ENCODE assay signal across 19 mouse cellular contexts in genomic region chr3:152065806-152066205, GRCm38 (mm10).
DNase-seq lines count a peak whose midpoint lies in the region; ATAC-seq lines count a peak whose summit lies in the region.
"Had no signal": no experiment of that assay in that cellular context is flagged by ENCODE, and none has a peak within 500 bp of the region (broad histone marks: within the 10 kb centered on the region; RNA-seq: fewer than 3 reads in every experiment).

No protein-coding gene starts in this region.

- no peaks in the 10 kb centered on the region for H3K9me3 ChIP-seq in midbrain, embryonic 13.5 days
- H3K9me3 ChIP-seq in midbrain, embryonic 10.5 days (replicated peaks) = no peaks in the 10 kb centered on the region
- H3K9me3 ChIP-seq: embryonic facial prominence, embryonic 12.5 days; forebrain, embryonic 15.5 days; hindbrain, embryonic 13.5 days had no signal

- peak; percentile 72 for DNase-seq in heart, adult 11 months
- no peak for DNase-seq in heart, postnatal 10 days
- peak; percentile 40 for DNase-seq in left cerebral cortex, postnatal 4 days
- no peak for DNase-seq in left cerebral cortex, adult 18-20 months (ENCODE audit: low spot score in 2 of 2)
- no peak for DNase-seq in midbrain, embryonic 10.5 days (ENCODE audit: low spot score)
- DNase-seq: adrenal gland, postnatal 14 days; cerebellum, adult 2 months; cerebellum, postnatal 25 days; gastrocnemius, postnatal 36 days; heart, adult 18-20 months; heart, postnatal 36 days had no signal

- no peak overlapping the region for H3K4me2 ChIP-seq in midbrain, embryonic 13.5 days (replicated peaks)
- H3K4me2 ChIP-seq: embryonic facial prominence, embryonic 12.5 days; forebrain, embryonic 15.5 days; heart, embryonic 11.5 days had no signal

- H3K27ac ChIP-seq in midbrain, embryonic 13.5 days = no peak overlapping the region
- no peak overlapping the region for H3K27ac ChIP-seq in midbrain, embryonic 10.5 days (replicated peaks)
- H3K27ac ChIP-seq: embryonic facial prominence, embryonic 12.5 days; forebrain, embryonic 15.5 days; hindbrain, embryonic 13.5 days had no signal

- H3K27me3 ChIP-seq in midbrain, embryonic 13.5 days = no peaks in the 10 kb centered on the region
- H3K27me3 ChIP-seq in midbrain, embryonic 10.5 days (ENCODE audit: low read depth, poor library complexity, severe bottlenecking) = 0 out of 2 replicates have a peak, but pooled peaks cover 9% of the 10 kb centered on the region
- H3K27me3 ChIP-seq: CH12.LX; forebrain, embryonic 15.5 days; hindbrain, embryonic 13.5 days had no signal

- ATAC-seq in midbrain, embryonic 13.5 days = 0 out of 2 replicates have a peak, but pooled peaks have one; percentile 34
- ATAC-seq: activated CD4-positive, CD25-positive, alpha-beta regulatory T cell, adult 4 months; forebrain, embryonic 15.5 days; Patski had no signal

- no peak overlapping the region for H3K4me3 ChIP-seq in midbrain, embryonic 13.5 days (replicated peaks)
- no peak overlapping the region for H3K4me3 ChIP-seq in midbrain, embryonic 10.5 days
- H3K4me3 ChIP-seq: embryonic facial prominence, embryonic 12.5 days; forebrain, embryonic 15.5 days; hindbrain, embryonic 13.5 days had no signal

- intact Hi-C loops in heart, postnatal 10 days (cut with DNase I) = loop anchor here (1.0 to 5.0 kb wide), 2 partner anchors 174 to 230 kb away; no protein-coding TSS in a partner anchor
- intact Hi-C loops in left cerebral cortex, postnatal 4 days (cut with DNase I) = no loop called here

- 0 out of 2 replicates have a peak, but pooled peaks cover 3% of the 10 kb centered on the region for H3K4me1 ChIP-seq in midbrain, embryonic 13.5 days (replicated peaks)
- H3K4me1 ChIP-seq in midbrain, embryonic 10.5 days = peaks cover 6% of the 10 kb centered on the region

- H3K9ac ChIP-seq in midbrain, embryonic 13.5 days (replicated peaks) = no peak overlapping the region
- H3K9ac ChIP-seq: embryonic facial prominence, embryonic 12.5 days; forebrain, embryonic 15.5 days; hindbrain, embryonic 13.5 days had no signal

- WGBS in midbrain, embryonic 13.5 days = 61% methylated on average over 4 of the region's 4 CpGs
- WGBS in midbrain, embryonic 10.5 days = 69% methylated on average over 4 of the region's 4 CpGs

- H3K36me3 ChIP-seq in midbrain, embryonic 13.5 days = no peaks in the 10 kb centered on the region
- H3K36me3 ChIP-seq in midbrain, embryonic 10.5 days = no peaks in the 10 kb centered on the region
- H3K36me3 ChIP-seq: embryonic facial prominence, embryonic 12.5 days; forebrain, embryonic 15.5 days; hindbrain, embryonic 13.5 days had no signal

Comparison
In these comparisons a context has a peak if more than half of its experiments do, and no peak if none do; other contexts are left out.
1. DNase-seq: peak in heart, adult 11 months (single experiment) and left cerebral cortex, postnatal 4 days (single experiment); none in heart, postnatal 10 days (0 of 2), left cerebral cortex, adult 18-20 months (0 of 2) and midbrain, embryonic 10.5 days (single experiment).